Mouse (Mus musculus): ENCODE data around the gene Pgf. TPM values are rescaled to one million over a fixed set of nuclear protein-coding genes. Genes with fewer than 3 reads are reported as not detected.

Gene Pgf
- polyA plus RNA-seq, 1 experiment from 2014 or later: 0.41 TPM

GRCm38 (mm10) chr12:85193146-85193545 lies 15.6 kb upstream of the Pgf start:
- CTCF ChIA-PET: interaction anchor here (1.6 to 2.3 kb wide), 2 partner anchors 23 to 26 kb away, joined by 6 to 8 read pairs; partner anchors contain the start of gene Eif2b2
- in situ Hi-C loops (cut with MboI; ENCODE audit: low pct_unique_long_range_greater_than_20kb): loop anchor here (25.0 kb wide), 1 partner anchor 294 kb away; no protein-coding TSS in a partner anchor
- H3K27me3 ChIP-seq: no peaks in the 10 kb centered on the region
- no peak for DNase-seq (ENCODE audit: low read depth, low spot score)
- POLR2A ChIA-PET: interaction anchor here (0.5 kb wide), 1 partner anchor 94 kb away, joined by 4 read pairs; no protein-coding TSS in a partner anchor
- TF ChIP-seq CTCF (IDR thresholded peaks at IDR 0.05): no peak
- ATAC-seq: no peak

- ChIA-PET CTCF (interaction anchor here (1.6 to 2.3 kb wide), 2 partner anchors 23 to 27 kb away, joined by 6 to 8 read pairs; partner anchors contain the start of gene Eif2b2), POLR2A (no interaction called here)
- in situ Hi-C loops (cut with MboI; ENCODE audit: low pct_unique_long_range_greater_than_20kb): loop anchor here (25.0 kb wide), 1 partner anchor 295 kb away; no protein-coding TSS in a partner anchor
- no peak for DNase-seq (ENCODE audit: low read depth, low spot score)
- ATAC-seq: peak; percentile 73
- no peak for TF ChIP-seq CTCF (IDR thresholded peaks at IDR 0.05)
- no peaks in the 10 kb centered on the region for H3K27me3 ChIP-seq
Observed at GRCm38 (mm10) chr12:85192461-85193108, 15.0 kb upstream of the Pgf start.

- ChIA-PET CTCF (no interaction called here), POLR2A (no interaction called here)
- no peaks in the 10 kb centered on the region for H3K27me3 ChIP-seq
- in situ Hi-C loops (cut with MboI; ENCODE audit: low pct_unique_long_range_greater_than_20kb): loop anchor here (25.0 kb wide), 1 partner anchor 297 kb away; no protein-coding TSS in a partner anchor
- ATAC-seq: no peak
- no peak for DNase-seq (ENCODE audit: low read depth, low spot score)
- TF ChIP-seq CTCF (IDR thresholded peaks at IDR 0.05): no peak
Observed at GRCm38 (mm10) chr12:85190290-85190689, 12.7 kb upstream of the Pgf start.

GRCm38 (mm10) chr12:85186361-85186760 lies 8.8 kb upstream of the Pgf start:
- DNase-seq (ENCODE audit: low read depth, low spot score) (no peak), ATAC-seq (peak; percentile 44)
- POLR2A ChIA-PET: interaction anchor here (0.8 to 1.1 kb wide), 2 partner anchors 9 to 16 kb away, joined by 3 read pairs; no protein-coding TSS in a partner anchor
- in situ Hi-C loops (cut with MboI; ENCODE audit: low pct_unique_long_range_greater_than_20kb): loop anchor here (25.0 kb wide), 1 partner anchor 301 kb away; no protein-coding TSS in a partner anchor
- CTCF ChIA-PET: no interaction called here
- TF ChIP-seq CTCF (IDR thresholded peaks at IDR 0.05): no peak
- H3K27me3 ChIP-seq: no peaks in the 10 kb centered on the region

- TF ChIP-seq CTCF (IDR thresholded peaks at IDR 0.05): no peak
- ChIA-PET POLR2A (interaction anchor here (0.8 to 1.1 kb wide), 2 partner anchors 10 to 16 kb away, joined by 3 read pairs; no protein-coding TSS in a partner anchor), CTCF (no interaction called here)
- no peaks in the 10 kb centered on the region for H3K27me3 ChIP-seq
- ATAC-seq: no peak
- no peak for DNase-seq (ENCODE audit: low read depth, low spot score)
- in situ Hi-C loops (cut with MboI; ENCODE audit: low pct_unique_long_range_greater_than_20kb): loop anchor here (25.0 kb wide), 1 partner anchor 301 kb away; no protein-coding TSS in a partner anchor
Observed at GRCm38 (mm10) chr12:85185810-85186209, 8.2 kb upstream of the Pgf start.

GRCm38 (mm10) chr12:85184118-85184517 lies 6.5 kb upstream of the Pgf start:
- ATAC-seq: no peak
- POLR2A ChIA-PET: no interaction called here
- in situ Hi-C loops (cut with MboI; ENCODE audit: low pct_unique_long_range_greater_than_20kb): loop anchor here (25.0 kb wide), 1 partner anchor 303 kb away; no protein-coding TSS in a partner anchor
- DNase-seq (ENCODE audit: low read depth, low spot score): no peak
- no peak for TF ChIP-seq CTCF (IDR thresholded peaks at IDR 0.05)
- no peaks in the 10 kb centered on the region for H3K27me3 ChIP-seq
- CTCF ChIA-PET: no interaction called here

- in situ Hi-C loops (cut with MboI; ENCODE audit: low pct_unique_long_range_greater_than_20kb): loop anchor here (25.0 kb wide), 1 partner anchor 304 kb away; no protein-coding TSS in a partner anchor
- ChIA-PET CTCF (no interaction called here), POLR2A (no interaction called here)
- ATAC-seq (no peak), DNase-seq (ENCODE audit: low read depth, low spot score) (no peak)
- no peak for TF ChIP-seq CTCF (IDR thresholded peaks at IDR 0.05)
- no peaks in the 10 kb centered on the region for H3K27me3 ChIP-seq
Observed at GRCm38 (mm10) chr12:85182898-85183297, 5.3 kb upstream of the Pgf start.

GRCm38 (mm10) chr12:85182345-85182643 lies 4.7 kb upstream of the Pgf start:
- no peak for TF ChIP-seq CTCF (IDR thresholded peaks at IDR 0.05)
- no peaks in the 10 kb centered on the region for H3K27me3 ChIP-seq
- DNase-seq (ENCODE audit: low read depth, low spot score) (no peak), ATAC-seq (no peak)
- ChIA-PET CTCF (no interaction called here), POLR2A (no interaction called here)
- in situ Hi-C loops (cut with MboI; ENCODE audit: low pct_unique_long_range_greater_than_20kb): loop anchor here (25.0 kb wide), 1 partner anchor 305 kb away; no protein-coding TSS in a partner anchor

- no peak for DNase-seq (ENCODE audit: low read depth, low spot score)
- CTCF ChIA-PET: interaction anchor here (0.9 kb wide), 1 partner anchor 98 kb away, joined by 3 read pairs; no protein-coding TSS in a partner anchor
- ATAC-seq: no peak
Observed at GRCm38 (mm10) chr12:85181475-85182344, 4.1 kb upstream of the Pgf start.

GRCm38 (mm10) chr12:85178294-85178693 lies 704 bp upstream of the Pgf start:
- POLR2A ChIA-PET: no interaction called here
- CTCF ChIA-PET: interaction anchor here (1.1 kb wide), 1 partner anchor 127 kb away, joined by 3 read pairs; no protein-coding TSS in a partner anchor
- ATAC-seq (no peak), DNase-seq (ENCODE audit: low read depth, low spot score) (no peak)
- in situ Hi-C loops (cut with MboI; ENCODE audit: low pct_unique_long_range_greater_than_20kb): loop anchor here (5.0 to 25.0 kb wide), 2 partner anchors 49 to 309 kb away; no protein-coding TSS in a partner anchor
- no peaks in the 10 kb centered on the region for H3K27me3 ChIP-seq
- no peak for TF ChIP-seq CTCF (IDR thresholded peaks at IDR 0.05)

More at GRCm38 (mm10) chr12:85181475-85182344, 4.1 kb upstream of the Pgf start:
- H3K27me3 ChIP-seq: no peaks in the 10 kb centered on the region
- POLR2A ChIA-PET: interaction anchor here (0.6 kb wide), 1 partner anchor 44 kb away, joined by 3 read pairs; no protein-coding TSS in a partner anchor
- no peak for TF ChIP-seq CTCF (IDR thresholded peaks at IDR 0.05)
- in situ Hi-C loops (cut with MboI; ENCODE audit: low pct_unique_long_range_greater_than_20kb): loop anchor here (25.0 kb wide), 1 partner anchor 306 kb away; no protein-coding TSS in a partner anchor
